Mouse (Mus musculus) neural tube, embryonic 14.5 days (tissue): ENCODE data around the gene Ddx5. TPM values are rescaled to one million over a fixed set of nuclear protein-coding genes. Genes with fewer than 3 reads are reported as not detected.
"Not testable (repeated sequence)": the region's sequence is repeated elsewhere in the genome, so short reads cannot be mapped to it uniquely, and the experiment has no call there.

Experiments used
- ATAC-seq: fragments of 200-750 bp; cut with Nextera tagmentation; 2 replicates; pipeline ENCODE4 v1.8.0; 2017; ENCODE audit warnings: low read depth, mild to moderate bottlenecking, moderate TSS enrichment, moderate library complexity
- H3K27ac ChIP-seq: fragments of 300-500 bp; sonication (generic); 2 replicates; pipeline ENCODE4 v1.5.1; 2014; ENCODE audit warnings: low read depth, mild to moderate bottlenecking, control low read depth, low read length, moderate library complexity, mixed read lengths
- H3K27me3 ChIP-seq: fragments of 300-500 bp; sonication (generic); 2 replicates; pipeline ENCODE4 v1.6.1; 2014; ENCODE audit warnings: low read length; ENCODE audit not compliant: control insufficient read depth, insufficient read depth
- H3K36me3 ChIP-seq: fragments of 300-500 bp; sonication (generic); 2 replicates; pipeline ENCODE4 v1.6.1; 2014; ENCODE audit warnings: low read length, mixed read lengths; ENCODE audit not compliant: control insufficient read depth, insufficient read depth
- H3K4me1 ChIP-seq: fragments of 300-500 bp; sonication (generic); 2 replicates; pipeline ENCODE4 v1.6.1; 2014; ENCODE audit warnings: low read length; ENCODE audit not compliant: control insufficient read depth, insufficient read depth
- H3K4me2 ChIP-seq: fragments of 300-500 bp; sonication (generic); 2 replicates; pipeline ENCODE4 v1.6.1; 2014; ENCODE audit warnings: mild to moderate bottlenecking, low read depth, low read length, control low read depth
- H3K4me3 ChIP-seq: fragments of 300-500 bp; sonication (generic); 2 replicates; pipeline ENCODE4 v1.5.1; 2014; ENCODE audit warnings: low read depth, low read length, control low read depth, mixed read lengths
- H3K9ac ChIP-seq: fragments of 300-500 bp; sonication (generic); replicated peaks from 2 replicates; pipeline ENCODE4 v1.6.1; 2014; ENCODE audit warnings: low read depth, mild to moderate bottlenecking, control low read depth, low read length, mixed read lengths
- H3K9me3 ChIP-seq: fragments of 300-500 bp; sonication (generic); 2 replicates; pipeline ENCODE4 v1.6.1; 2016; ENCODE audit warnings: low read length; ENCODE audit not compliant: control insufficient read depth
- WGBS: fragments of 180-500 bp; shearing (Covaris S2); extraction: QIAGEN DNeasy Blood & Tissue Kit; methylation state at CpG from one replicate; pipeline ENCODE4 v1.1.7; 2014; 5-methylcytosine and 5-hydroxymethylcytosine counted together
- polyA plus RNA-seq: library from polyadenylated mRNA; unstranded; fragments of >200 nt; fragmentation: Nextera tagmentation; extraction: Ambion mirVana; gene quantifications from 2 replicates; pipeline ENCODE4 v1.2.1, GENCODE M21; 2014

Gene Ddx5
- polyA plus RNA-seq, 1 experiment from 2014 or later = 447 TPM

- H3K4me1 ChIP-seq = peaks cover 21% of the 10 kb centered on the region
- no peak overlapping the region for H3K4me2 ChIP-seq
- H3K36me3 ChIP-seq = peaks cover 63% of the 10 kb centered on the region
- H3K9ac ChIP-seq = no peak overlapping the region
- H3K4me3 ChIP-seq = no peak overlapping the region
- no peaks in the 10 kb centered on the region for H3K9me3 ChIP-seq
- WGBS = 92% methylated on average over 2 of the region's 2 CpGs
- no peak for ATAC-seq
- no peaks in the 10 kb centered on the region for H3K27me3 ChIP-seq
- no peak overlapping the region for H3K27ac ChIP-seq
Observed at GRCm38 (mm10) chr11:106784476-106784875, 4.5 kb downstream of the Ddx5 start.

- no peak overlapping the region for H3K9ac ChIP-seq
- WGBS = 86% methylated on average over 9 of the region's 9 CpGs
- no peak for ATAC-seq
- peaks cover 63% of the 10 kb centered on the region for H3K36me3 ChIP-seq
- peaks cover 21% of the 10 kb centered on the region for H3K4me1 ChIP-seq
- H3K27me3 ChIP-seq = no peaks in the 10 kb centered on the region
- no peak overlapping the region for H3K4me2 ChIP-seq
- no peaks in the 10 kb centered on the region for H3K9me3 ChIP-seq
- H3K27ac ChIP-seq = no peak overlapping the region
- H3K4me3 ChIP-seq = no peak overlapping the region
Observed at GRCm38 (mm10) chr11:106782841-106783764, 5.9 kb downstream of the Ddx5 start.

GRCm38 (mm10) chr11:106782271-106782670 is 6.7 kb downstream of the Ddx5 start:
- not testable (repeated sequence) for H3K9ac ChIP-seq, H3K27ac ChIP-seq, H3K4me2 ChIP-seq, H3K9me3 ChIP-seq, H3K4me3 ChIP-seq, ATAC-seq, H3K27me3 ChIP-seq
- peaks cover 63% of the 10 kb centered on the region for H3K36me3 ChIP-seq
- 92% methylated on average over 7 of the region's 7 CpGs for WGBS
- peaks cover 21% of the 10 kb centered on the region for H3K4me1 ChIP-seq

GRCm38 (mm10) chr11:106780590-106781220 is 8.3 kb downstream of the Ddx5 start:
- peaks cover 10% of the 10 kb centered on the region for H3K4me1 ChIP-seq

GRCm38 (mm10) chr11:106780089-106780425 is 8.9 kb downstream of the Ddx5 start:
- WGBS = 76% methylated on average over 4 of the region's 4 CpGs
- H3K4me2 ChIP-seq = peak overlapping the region; percentile 91
- H3K4me1 ChIP-seq = peaks cover 7% of the 10 kb centered on the region; the same call in 1 of the 2 replicates
- H3K27me3 ChIP-seq = no peaks in the 10 kb centered on the region
- H3K9me3 ChIP-seq = no peaks in the 10 kb centered on the region
- H3K36me3 ChIP-seq = peaks cover 49% of the 10 kb centered on the region
- H3K27ac ChIP-seq = peak overlapping the region; percentile 88
- H3K9ac ChIP-seq = no peak overlapping the region
- no peak overlapping the region; the same call in 1 of the 2 replicates for H3K4me3 ChIP-seq
- no peak for ATAC-seq

More at GRCm38 (mm10) chr11:106780590-106781220, 8.3 kb downstream of the Ddx5 start:
- no peak overlapping the region for H3K27ac ChIP-seq
- no peak overlapping the region for H3K4me3 ChIP-seq
- H3K36me3 ChIP-seq = peaks cover 55% of the 10 kb centered on the region
- H3K9ac ChIP-seq = no peak overlapping the region
- no peaks in the 10 kb centered on the region for H3K9me3 ChIP-seq
- no peak for ATAC-seq
- WGBS = 77% methylated on average over 6 of the region's 6 CpGs
- no peak overlapping the region for H3K4me2 ChIP-seq
- no peaks in the 10 kb centered on the region for H3K27me3 ChIP-seq

GRCm38 (mm10) chr11:106779388-106780088 is 9.4 kb downstream of the Ddx5 start, which contains the start of gene Polg2:
Gene Polg2, minus strand, starts transcription at chr11:106779537.
- Histone ChIP-seq H3K4me2 (peak within 1 kb of the TSS; percentile 91), H3K27ac (peak within 1 kb of the TSS; percentile 88), H3K4me1 (peaks cover 7% of the 10 kb centered on the region; the same call in 1 of the 2 replicates), H3K27me3 (no peaks in the 10 kb centered on the region), H3K9ac (peak within 1 kb of the TSS; percentile 80), H3K4me3 (peak within 1 kb of the TSS; percentile 71), H3K36me3 (peaks cover 49% of the 10 kb centered on the region), H3K9me3 (no peaks in the 10 kb centered on the region)
- 1% methylated on average over 30 of the region's 30 CpGs for WGBS
- ATAC-seq = peak; percentile 99

- Histone ChIP-seq H3K4me1 (peaks cover 7% of the 10 kb centered on the region; the same call in 1 of the 2 replicates), H3K4me3 (peak overlapping the region; percentile 71), H3K9ac (peak overlapping the region; percentile 80), H3K27ac (peak overlapping the region; percentile 88), H3K9me3 (no peaks in the 10 kb centered on the region), H3K4me2 (peak overlapping the region; percentile 91), H3K36me3 (peaks cover 47% of the 10 kb centered on the region), H3K27me3 (no peaks in the 10 kb centered on the region)
- under 1% methylated on average over 39 of the region's 39 CpGs for WGBS
- peak; percentile 1; the same call in 1 of the 2 replicates for ATAC-seq
Observed at GRCm38 (mm10) chr11:106778589-106779387, 10.2 kb downstream of the Ddx5 start.

GRCm38 (mm10) chr11:106778132-106778531 is 10.9 kb downstream of the Ddx5 start:
- Histone ChIP-seq H3K4me2 (no peak overlapping the region; the same call in 1 of the 2 replicates), H3K27ac (no peak overlapping the region), H3K27me3 (no peaks in the 10 kb centered on the region), H3K9me3 (no peaks in the 10 kb centered on the region), H3K36me3 (peaks cover 46% of the 10 kb centered on the region), H3K4me1 (peaks cover 7% of the 10 kb centered on the region; the same call in 1 of the 2 replicates), H3K9ac (no peak overlapping the region), H3K4me3 (no peak overlapping the region)
- ATAC-seq = no peak
- WGBS = 94% methylated on average over 7 of the region's 7 CpGs
